Mouse (Mus musculus): Measurements from ENCODE around the gene Vsig1. TPM values are rescaled to one million over a fixed set of nuclear protein-coding genes. Genes with fewer than 3 reads are reported as not detected.

Gene Vsig1
- polyA plus RNA-seq (2017; shearing (Covaris generic)): not detected

- no peak for ATAC-seq
These were observed at the start of gene Vsig1 for GRCm38 (mm10) chrX:140907360-140907759. Vsig1 (plus strand) TSS chrX:140907608.

- ATAC-seq: no peak
These were observed 44.6 kb upstream of the Vsig1 start for GRCm38 (mm10) chrX:140862760-140863159.

GRCm38 (mm10) chrX:140863431-140863830, 44.0 kb upstream of the Vsig1 start:
- no peak for ATAC-seq

GRCm38 (mm10) chrX:140887193-140887592, 20.2 kb upstream of the Vsig1 start:
- ATAC-seq: no peak

GRCm38 (mm10) chrX:140891796-140892195, 15.6 kb upstream of the Vsig1 start:
- no peak for ATAC-seq

GRCm38 (mm10) chrX:140903487-140903886, 3.9 kb upstream of the Vsig1 start:
- ATAC-seq: no peak

- ATAC-seq: no peak
These were observed 13.9 kb downstream of the Vsig1 start for GRCm38 (mm10) chrX:140921321-140921720.

GRCm38 (mm10) chrX:140932066-140932465, 24.7 kb downstream of the Vsig1 start:
- no peak for ATAC-seq

GRCm38 (mm10) chrX:140933263-140933662, 25.9 kb downstream of the Vsig1 start:
- ATAC-seq: no peak

- ATAC-seq: no peak
These were observed 28.9 kb downstream of the Vsig1 start for GRCm38 (mm10) chrX:140936271-140936670.

GRCm38 (mm10) chrX:140953618-140954017, 46.2 kb downstream of the Vsig1 start:
- ATAC-seq: no peak

- ATAC-seq: peak; percentile 98
These were observed 49.0 kb downstream of the Vsig1 start, which contains the start of the genes Psmd10 and Atg4a for GRCm38 (mm10) chrX:140956272-140956940. Psmd10 (minus strand) TSS chrX:140956728. Atg4a (plus strand) TSS chrX:140956907.

- peak; percentile 40 for ATAC-seq
These were observed 49.6 kb downstream of the Vsig1 start for GRCm38 (mm10) chrX:140956959-140957358.

GRCm38 (mm10) chrX:140978943-140979342, 71.5 kb downstream of the Vsig1 start:
- no peak for ATAC-seq

GRCm38 (mm10) chrX:140979546-140979945, 72.1 kb downstream of the Vsig1 start:
- no peak for ATAC-seq

GRCm38 (mm10) chrX:140980163-140980562, 72.8 kb downstream of the Vsig1 start:
- ATAC-seq: no peak

- ATAC-seq: no peak
These were observed 76.0 kb downstream of the Vsig1 start for GRCm38 (mm10) chrX:140983206-140983960.

- ATAC-seq: no peak
These were observed 77.4 kb downstream of the Vsig1 start for GRCm38 (mm10) chrX:140984795-140985194.

GRCm38 (mm10) chrX:140985256-140985655, 77.8 kb downstream of the Vsig1 start:
- no peak for ATAC-seq

Other genes with a start within 250 kb of the Vsig1 start
- under 1 TPM; 0.38 to 0.45 TPM for gene Mid2, start 243.0 kb upstream of the Vsig1 start, polyA plus RNA-seq (2017; shearing (Covaris generic))
- gene Tex13b, start 94.2 kb upstream of the Vsig1 start, polyA plus RNA-seq (2017; shearing (Covaris generic)): under 1 TPM in 1 of 2 experiments, not detected in 1; 0.29 TPM
- gene Psmd10, start 49.1 kb downstream of the Vsig1 start, polyA plus RNA-seq (2017; shearing (Covaris generic)): 10 to 100 TPM; 66.1 to 72.3 TPM
- 10 to 100 TPM; 27.9 to 29.3 TPM for gene Atg4a, start 49.3 kb downstream of the Vsig1 start, polyA plus RNA-seq (2017; shearing (Covaris generic))

Measured in activated CD4-positive, CD25-positive, alpha-beta regulatory T cell, adult 4 months (primary cell).